Mouse (Mus musculus) kidney, postnatal 14 days (tissue): ENCODE measurements around the gene Grhl3.
"Not testable (repeated sequence)": the region's sequence is repeated elsewhere in the genome, so short reads cannot be mapped to it uniquely, and the experiment has no call there.

ENCODE experiments used
- DNase-seq: peaks from one replicate; pipeline ENCODE4 v3.0.0; 2022; ENCODE audit warnings: mixed read lengths

The Grhl3 gene

GRCm38 (mm10) chr4:135573251-135573808, at the start of gene Grhl3:
Grhl3 (minus strand) TSS chr4:135573630.
- DNase-seq = peak; percentile 65

GRCm38 (mm10) chr4:135622290-135622689, 48.9 kb upstream of the Grhl3 start:
- DNase-seq = no peak

DNA sequence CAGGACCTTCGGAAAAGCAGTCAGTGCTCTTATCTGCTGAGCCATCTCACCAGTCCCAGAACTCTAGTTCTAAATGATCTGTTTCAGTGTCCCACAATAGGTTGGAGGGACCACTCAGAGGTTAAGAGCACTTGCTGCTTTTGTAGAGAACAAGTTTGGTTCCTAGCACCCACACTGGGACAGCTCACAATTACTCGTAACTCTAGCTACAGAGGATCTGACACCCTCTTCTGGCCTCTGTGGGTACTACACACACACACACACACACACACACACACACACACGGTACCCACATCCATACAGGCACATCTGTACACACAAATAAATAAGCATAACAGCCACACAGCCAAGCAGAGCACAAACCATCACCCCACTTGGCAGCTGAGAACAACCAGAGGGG, 47.0 kb upstream of the Grhl3 start:
- no peak for DNase-seq

GRCm38 (mm10) chr4:135617783-135618470, 44.5 kb upstream of the Grhl3 start:
- peak; percentile 30 for DNase-seq

- no peak for DNase-seq
Observed at GRCm38 (mm10) chr4:135617038-135617437, 43.6 kb upstream of the Grhl3 start.

- not testable (repeated sequence) for DNase-seq
Observed at GRCm38 (mm10) chr4:135615307-135615706, 41.9 kb upstream of the Grhl3 start.

DNA sequence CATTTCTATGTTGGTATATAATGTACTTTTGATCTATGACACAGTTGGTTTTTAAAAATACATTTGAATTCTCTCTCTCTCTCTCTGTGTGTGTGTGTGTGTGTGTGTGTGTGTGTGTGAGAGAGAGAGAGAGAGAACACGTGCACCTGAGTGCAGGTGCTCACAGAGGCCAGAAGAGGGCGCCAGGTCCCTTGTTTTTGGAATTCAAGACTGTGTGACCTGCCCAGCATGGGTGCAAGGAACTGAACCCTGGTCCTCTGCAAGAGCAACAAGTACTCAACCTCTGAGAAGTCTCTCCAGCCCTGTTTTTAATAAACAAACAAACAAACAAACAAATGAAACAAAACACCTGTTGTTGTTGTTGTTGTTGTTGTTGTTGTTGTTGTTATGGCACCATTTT, 36.6 kb upstream of the Grhl3 start:
- no peak for DNase-seq

GRCm38 (mm10) chr4:135607979-135608885, 34.8 kb upstream of the Grhl3 start:
- peak; percentile 36 for DNase-seq

GRCm38 (mm10) chr4:135606271-135606670, 32.8 kb upstream of the Grhl3 start:
- no peak for DNase-seq

- no peak for DNase-seq
Observed at GRCm38 (mm10) chr4:135601530-135601929, 28.1 kb upstream of the Grhl3 start.

GRCm38 (mm10) chr4:135599497-135600182, 26.2 kb upstream of the Grhl3 start:
- no peak for DNase-seq

DNA sequence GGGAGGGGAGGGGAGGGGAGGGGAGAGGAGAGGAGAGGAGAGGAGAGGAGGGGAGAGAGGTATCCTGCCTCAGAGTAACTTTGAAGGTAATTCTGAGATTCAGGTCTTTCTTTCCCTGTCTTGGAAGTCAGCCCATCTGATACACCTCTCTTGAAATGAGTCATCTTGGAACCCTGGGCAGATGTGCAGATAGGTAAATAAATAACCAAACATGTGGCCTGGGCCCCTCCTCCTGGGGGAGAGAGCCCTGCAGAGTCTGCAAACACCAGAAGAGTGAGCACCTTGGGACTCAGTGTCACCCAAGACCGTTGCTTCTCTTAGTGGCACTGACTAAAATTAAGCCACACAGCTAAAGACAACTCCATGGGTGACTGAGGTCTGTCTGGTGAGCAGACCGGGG, 25.6 kb upstream of the Grhl3 start:
- no peak for DNase-seq

DNA sequence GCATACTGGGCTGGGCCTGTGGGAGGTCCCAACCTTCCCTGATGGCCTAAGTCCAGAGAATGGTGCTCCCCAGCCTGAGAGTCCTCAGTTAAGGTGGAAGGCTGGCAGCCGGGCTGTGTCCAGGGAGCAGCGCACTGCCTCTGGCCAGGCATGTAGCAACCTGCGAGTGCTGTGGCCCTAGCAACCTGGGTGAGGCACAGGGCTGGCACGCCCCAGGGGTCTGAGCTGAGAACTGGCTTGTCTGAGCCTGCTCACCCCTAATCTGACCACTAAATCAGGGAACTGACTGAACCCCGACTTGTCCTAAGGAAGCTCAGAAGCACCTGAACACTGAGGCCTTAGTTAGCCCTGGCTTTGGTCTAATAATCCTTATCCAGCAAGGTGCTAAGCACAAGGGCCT, 24.1 kb upstream of the Grhl3 start:
- DNase-seq = peak; percentile 14

- peak; percentile 51 for DNase-seq
Observed at GRCm38 (mm10) chr4:135595943-135596342, 22.5 kb upstream of the Grhl3 start.

- no peak for DNase-seq
Observed at GRCm38 (mm10) chr4:135591610-135592304, 18.3 kb upstream of the Grhl3 start.

GRCm38 (mm10) chr4:135591086-135591485, 17.7 kb upstream of the Grhl3 start:
- no peak for DNase-seq

DNA sequence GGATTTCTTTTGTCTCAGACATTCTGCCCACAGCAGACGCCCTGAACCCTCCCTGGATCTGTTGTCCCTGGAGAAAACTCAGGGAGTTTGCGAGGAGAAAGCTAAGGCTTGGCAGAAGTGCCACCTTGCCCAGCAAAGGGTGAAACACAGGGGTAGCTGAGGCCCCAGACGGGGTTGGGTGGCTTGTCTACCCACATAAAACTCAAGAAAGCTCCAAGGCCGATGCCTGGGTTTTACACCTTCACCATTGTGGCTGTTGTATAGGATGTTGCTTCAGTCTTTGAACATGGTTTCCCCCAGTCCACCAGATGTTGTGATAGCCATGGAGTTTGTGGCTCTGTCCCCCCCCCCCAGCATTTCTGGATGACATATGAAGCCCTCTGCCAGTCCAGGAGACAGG, 11.4 kb upstream of the Grhl3 start:
- no peak for DNase-seq

GRCm38 (mm10) chr4:135581222-135581910, 7.9 kb upstream of the Grhl3 start:
- DNase-seq = no peak

GRCm38 (mm10) chr4:135579695-135580094, 6.3 kb upstream of the Grhl3 start:
- DNase-seq = no peak

DNA sequence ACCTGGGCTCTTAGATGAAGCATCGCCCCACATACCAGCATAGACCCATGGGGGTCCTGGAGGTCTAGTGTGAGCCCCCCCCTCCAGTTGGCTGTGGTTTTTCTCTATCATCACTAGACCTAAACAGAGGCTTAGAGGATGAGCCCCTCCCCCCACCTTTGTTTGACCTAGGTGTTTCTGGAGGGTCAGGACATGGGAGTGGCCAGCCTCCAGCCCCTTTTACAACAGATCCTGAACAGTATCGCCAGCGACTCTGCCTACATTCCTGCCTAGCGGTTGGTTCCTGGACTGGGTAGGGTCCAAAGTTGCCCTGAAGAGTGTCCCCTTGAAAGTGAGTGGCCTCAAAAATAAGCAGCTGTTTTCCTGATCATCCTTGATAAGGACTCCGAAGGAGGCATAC, 5.1 kb upstream of the Grhl3 start:
- no peak for DNase-seq

DNA sequence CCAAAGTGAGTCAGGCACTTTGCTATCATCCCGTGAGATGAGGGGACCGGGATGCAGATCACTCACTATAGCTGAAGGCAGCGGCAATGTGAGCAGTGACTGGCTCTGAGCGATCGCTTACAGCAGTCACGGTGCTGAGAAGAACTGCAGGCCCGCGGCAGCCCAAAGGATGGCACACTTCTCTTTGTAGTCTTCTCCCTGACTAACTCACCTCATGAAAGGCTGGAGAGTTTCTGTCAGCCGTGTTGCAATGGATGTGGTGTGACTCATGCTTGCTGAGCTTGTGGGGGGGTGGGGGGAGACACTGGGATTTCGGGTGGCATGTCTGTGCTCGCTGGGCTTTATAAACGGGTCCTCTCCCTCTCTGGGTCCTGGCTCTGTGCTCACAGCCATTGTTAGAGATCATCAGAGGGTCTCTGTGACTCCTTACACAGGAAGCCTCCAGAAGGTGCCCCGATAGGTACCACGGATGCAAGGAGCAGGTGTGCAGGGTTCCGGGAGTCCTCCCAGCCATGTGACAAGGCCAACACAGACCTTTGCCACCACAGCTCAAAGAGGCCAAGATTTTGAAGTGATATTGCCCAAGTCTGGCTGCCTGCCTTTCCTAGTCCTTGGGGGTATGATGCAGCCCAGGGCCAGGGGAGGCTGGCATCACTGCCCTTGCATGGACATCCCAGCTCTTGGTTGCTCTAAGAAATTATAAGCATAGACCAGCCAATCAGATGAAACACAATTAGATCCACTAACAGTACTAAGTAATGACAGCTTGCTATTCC, 2.1 kb upstream of the Grhl3 start:
- DNase-seq = no peak
